Mouse (Mus musculus) myocyte (in vitro differentiated cells): ENCODE results near the gene Hyou1. TPM values are rescaled to one million over a fixed set of nuclear protein-coding genes. Genes with fewer than 3 reads are reported as not detected.
A peak's percentile ranks its signal among the peaks of the same experiment; 100 is the strongest.
"Not testable (repeated sequence)": the region's sequence is repeated elsewhere in the genome, so short reads cannot be mapped to it uniquely, and the experiment has no call there.

Source experiments
- H3K27me3 ChIP-seq: one replicate; pipeline ENCODE4 v1.6.1; 2011; ENCODE audit not compliant: control insufficient read depth, insufficient read depth, insufficient read length
- H3K36me3 ChIP-seq: one replicate; pipeline ENCODE4 v1.6.1; 2011; ENCODE audit not compliant: control insufficient read depth, insufficient read depth
- H3K4me2 ChIP-seq: one replicate; pipeline ENCODE4 v1.6.1; 2011; ENCODE audit warnings: low read depth, control low read depth
- H3K4me3 ChIP-seq: one replicate; pipeline ENCODE4 v1.5.1; 2011; ENCODE audit warnings: mild to moderate bottlenecking, control low read depth, moderate library complexity
- H3K79me2 ChIP-seq: one replicate; pipeline ENCODE4 v1.6.1; 2011; ENCODE audit not compliant: control insufficient read depth, insufficient read depth
- H3ac ChIP-seq: one replicate; pipeline ENCODE4 v1.6.1; 2011; ENCODE audit not compliant: control insufficient read depth, insufficient read length
- CEBPB ChIP-seq: IDR thresholded peaks from 2 replicates; pipeline ENCODE4 v1.6.1; 2011; ENCODE audit warnings: mild to moderate bottlenecking, moderate library complexity; ENCODE audit not compliant: poor library complexity, insufficient read depth, severe bottlenecking
- E2F4 ChIP-seq: IDR thresholded peaks from one replicate; pipeline ENCODE4 v1.6.1; 2011; ENCODE audit warnings: mild to moderate bottlenecking, control low read depth, moderate library complexity; ENCODE audit not compliant: insufficient read depth
- MAX ChIP-seq: IDR thresholded peaks from one replicate; pipeline ENCODE4 v1.6.1; 2011; ENCODE audit warnings: low read depth, mild to moderate bottlenecking, control low read depth
- MYOD1 ChIP-seq, 3 experiments: IDR thresholded peaks; one replicate each; pipeline ENCODE4 v1.6.1; 2011; ENCODE audit warnings: control low read depth in 2 of 3, low read depth in 2 of 3, mild to moderate bottlenecking in 2 of 3, moderate library complexity in 1 of 3; ENCODE audit not compliant: insufficient read length in 2 of 3, control insufficient read depth in 1 of 3
- MYOG ChIP-seq, 3 experiments: IDR thresholded peaks; one replicate each; pipeline ENCODE4 v1.6.1; 2011; ENCODE audit warnings: control low read depth in 2 of 3, low read depth in 2 of 3, mild to moderate bottlenecking in 2 of 3; ENCODE audit not compliant: insufficient read length in 2 of 3, control insufficient read depth in 1 of 3, insufficient read depth in 1 of 3
- POLR2A ChIP-seq: IDR thresholded peaks from one replicate; pipeline ENCODE4 v1.6.1; 2011; ENCODE audit warnings: low read depth, mild to moderate bottlenecking, control low read depth, moderate library complexity; ENCODE audit not compliant: insufficient read length
- POLR2AphosphoS2 ChIP-seq: IDR thresholded peaks from one replicate; pipeline ENCODE4 v1.6.1; 2011; ENCODE audit warnings: low read depth, control low read depth; ENCODE audit not compliant: insufficient read length
- REST ChIP-seq: IDR thresholded peaks from one replicate; pipeline ENCODE4 v1.6.1; 2011; ENCODE audit warnings: mild to moderate bottlenecking, control low read depth, moderate library complexity; ENCODE audit not compliant: insufficient read depth, insufficient read length
- SRF ChIP-seq: IDR thresholded peaks from one replicate; pipeline ENCODE4 v1.6.1; 2011; ENCODE audit warnings: low read depth; ENCODE audit not compliant: control insufficient read depth, insufficient read length
- TCF12 ChIP-seq: IDR thresholded peaks from one replicate; pipeline ENCODE4 v1.6.1; 2011; ENCODE audit warnings: mild to moderate bottlenecking, control low read depth; ENCODE audit not compliant: poor library complexity, insufficient read depth, severe bottlenecking
- TCF3 ChIP-seq: IDR thresholded peaks from one replicate; pipeline ENCODE4 v1.6.1; 2011; ENCODE audit warnings: low read depth, control low read depth; ENCODE audit not compliant: insufficient read length
- USF1 ChIP-seq: IDR thresholded peaks from one replicate; pipeline ENCODE4 v1.6.1; 2011; ENCODE audit warnings: low read depth, mild to moderate bottlenecking, control low read depth, moderate library complexity
- polyA plus RNA-seq: library from polyadenylated mRNA; unstranded; fragments of >200 nt; fragmentation: generic; extraction: Trizol; gene quantifications from one replicate; pipeline ENCODE4 v1.2.1, GENCODE M21; 2012; ENCODE audit warnings: missing spikeins

Hyou1 gene
- polyA plus RNA-seq, 1 experiment: 45.9 TPM

- Histone ChIP-seq H3K79me2 (no peaks in the 10 kb centered on the region), H3ac (no peak overlapping the region), H3K4me3 (no peak overlapping the region), H3K27me3 (no peaks in the 10 kb centered on the region), H3K36me3 (peaks cover 38% of the 10 kb centered on the region), H3K4me2 (no peak overlapping the region)
- TF ChIP-seq MYOG (IDR thresholded peaks at IDR 0.05; ENCODE audit: control insufficient read depth in 1 of 3, insufficient read depth in 1 of 3, insufficient read length in 2 of 3, low read depth in 2 of 3): peak in 1 of 3 experiments; percentile 15
- no peak for TF ChIP-seq MYOD1 (IDR thresholded peaks at IDR 0.05; ENCODE audit: control insufficient read depth in 1 of 3, insufficient read length in 2 of 3, low read depth in 2 of 3)
These were observed 27.9 kb upstream of the Hyou1 start for GRCm38 (mm10) chr9:44351396-44351795.

DNA sequence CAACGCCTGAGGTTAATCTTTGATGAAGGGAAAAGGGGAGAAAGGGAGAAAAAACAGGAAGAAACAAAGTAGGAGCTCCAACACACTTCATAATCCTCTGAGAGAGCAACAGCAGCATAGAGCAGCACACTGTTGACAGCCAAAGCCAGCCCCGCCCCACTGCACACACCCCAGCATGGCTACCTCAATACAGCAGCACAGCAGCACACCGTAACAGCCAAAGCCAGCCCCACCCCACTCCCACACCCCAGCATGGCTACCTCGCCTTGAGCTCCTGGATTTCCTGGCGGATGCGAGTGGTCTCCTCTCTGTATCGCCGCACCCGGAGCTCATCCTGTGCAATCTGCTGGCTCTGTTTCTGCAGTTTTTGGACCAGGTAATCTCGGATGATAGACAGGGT, 27.0 kb upstream of the Hyou1 start:
- no peaks in the 10 kb centered on the region for H3K79me2 ChIP-seq
- H3K36me3 ChIP-seq: peaks cover 37% of the 10 kb centered on the region
- no peak for TF ChIP-seq USF1
- TF ChIP-seq E2F4: no peak
- no peak for TF ChIP-seq POLR2A
- TF ChIP-seq REST: no peak
- no peak for TF ChIP-seq TCF3
- TF ChIP-seq MAX: no peak
- no peak for TF ChIP-seq CEBPB
- no peak for TF ChIP-seq SRF
- TF ChIP-seq MYOG (IDR thresholded peaks at IDR 0.05; ENCODE audit: control insufficient read depth in 1 of 3, insufficient read depth in 1 of 3, insufficient read length in 2 of 3, low read depth in 2 of 3): no peak
- no peak for TF ChIP-seq POLR2AphosphoS2
- no peak for TF ChIP-seq TCF12
- H3K4me2 ChIP-seq: no peak overlapping the region
- H3K27me3 ChIP-seq: no peaks in the 10 kb centered on the region
- no peak overlapping the region for H3ac ChIP-seq
- H3K4me3 ChIP-seq: no peak overlapping the region

GRCm38 (mm10) chr9:44353142-44353541, 26.1 kb upstream of the Hyou1 start:
- Histone ChIP-seq H3K4me3 (no peak overlapping the region), H3K79me2 (no peaks in the 10 kb centered on the region), H3K4me2 (no peak overlapping the region), H3ac (no peak overlapping the region), H3K27me3 (no peaks in the 10 kb centered on the region), H3K36me3 (peaks cover 33% of the 10 kb centered on the region)
- no peak for TF ChIP-seq MAX
- TF ChIP-seq MYOG (IDR thresholded peaks at IDR 0.05; ENCODE audit: control insufficient read depth in 1 of 3, insufficient read depth in 1 of 3, insufficient read length in 2 of 3, low read depth in 2 of 3): no peak
- TF ChIP-seq MYOD1 (IDR thresholded peaks at IDR 0.05; ENCODE audit: control insufficient read depth in 1 of 3, insufficient read length in 2 of 3, low read depth in 2 of 3): no peak
- no peak for TF ChIP-seq E2F4
- TF ChIP-seq SRF: no peak
- TF ChIP-seq USF1: no peak
- no peak for TF ChIP-seq REST
- no peak for TF ChIP-seq TCF3
- no peak for TF ChIP-seq TCF12
- TF ChIP-seq POLR2AphosphoS2: no peak

DNA sequence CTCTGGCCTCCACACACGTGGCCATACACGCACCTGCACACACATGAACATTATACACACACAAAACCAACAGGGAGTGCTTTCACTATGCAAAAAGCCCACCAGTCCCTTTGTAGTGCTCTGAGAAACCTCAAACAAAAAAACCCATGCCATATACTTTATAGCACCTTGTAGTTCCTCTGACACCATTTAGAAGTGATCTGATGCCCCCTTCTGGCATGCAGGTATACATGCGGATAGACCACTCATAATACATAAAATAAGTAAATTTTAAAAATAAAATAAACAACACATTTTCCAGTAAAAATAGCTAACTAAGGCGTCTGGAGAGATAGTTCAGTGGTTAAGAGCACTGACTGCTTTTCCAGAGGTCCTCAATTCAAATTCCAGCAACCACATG, 22.1 kb upstream of the Hyou1 start:
- Histone ChIP-seq H3ac (no peak overlapping the region), H3K36me3 (peaks cover 24% of the 10 kb centered on the region), H3K4me2 (no peak overlapping the region), H3K79me2 (peaks cover 11% of the 10 kb centered on the region), H3K4me3 (no peak overlapping the region), H3K27me3 (no peaks in the 10 kb centered on the region)
- no peak for TF ChIP-seq SRF
- TF ChIP-seq TCF3: no peak
- TF ChIP-seq POLR2AphosphoS2: no peak
- TF ChIP-seq MYOG (IDR thresholded peaks at IDR 0.05; ENCODE audit: control insufficient read depth in 1 of 3, insufficient read depth in 1 of 3, insufficient read length in 2 of 3, low read depth in 2 of 3): no peak
- TF ChIP-seq TCF12: no peak
- TF ChIP-seq CEBPB: no peak
- TF ChIP-seq E2F4: no peak
- no peak for TF ChIP-seq MYOD1 (IDR thresholded peaks at IDR 0.05; ENCODE audit: control insufficient read depth in 1 of 3, insufficient read length in 2 of 3, low read depth in 2 of 3)
- no peak for TF ChIP-seq POLR2A
- no peak for TF ChIP-seq USF1
- TF ChIP-seq REST: no peak
- no peak for TF ChIP-seq MAX

GRCm38 (mm10) chr9:44361190-44361917, 17.9 kb upstream of the Hyou1 start, which contains the start of gene Vps11:
Gene Vps11, minus strand, starts transcription at chr9:44361670.
- TF ChIP-seq MYOD1 (IDR thresholded peaks at IDR 0.05; ENCODE audit: control insufficient read depth in 1 of 3, insufficient read length in 2 of 3, low read depth in 2 of 3) (no peak), MAX (peak; percentile 43), POLR2A (peak; percentile 75), E2F4 (no peak), TCF3 (no peak), USF1 (peak; percentile 100), REST (no peak), SRF (peak; percentile 22), POLR2AphosphoS2 (peak; percentile 90), TCF12 (no peak), MYOG (IDR thresholded peaks at IDR 0.05; ENCODE audit: control insufficient read depth in 1 of 3, insufficient read depth in 1 of 3, insufficient read length in 2 of 3, low read depth in 2 of 3) (no peak)
- peaks cover 11% of the 10 kb centered on the region for H3K79me2 ChIP-seq

DNA sequence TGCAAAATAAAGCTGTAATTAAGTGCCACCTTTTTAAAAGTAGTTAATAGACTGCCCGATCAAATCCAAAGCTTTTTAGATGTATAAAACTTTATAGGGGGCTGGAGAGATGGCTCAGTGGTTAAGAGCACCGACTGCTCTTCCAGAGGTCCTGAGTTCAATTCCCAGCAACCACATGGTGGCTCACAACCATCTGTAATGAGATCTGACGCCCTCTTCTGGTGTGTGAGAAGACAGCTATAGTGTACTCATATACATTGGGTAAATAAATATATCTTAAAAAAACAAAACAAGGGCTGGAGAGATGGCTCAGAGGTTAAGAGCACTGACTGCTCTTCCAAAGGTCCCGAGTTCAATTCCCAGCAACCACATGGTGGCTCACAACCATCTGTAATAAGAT, 17.4 kb upstream of the Hyou1 start:
- H3K4me2 ChIP-seq: peak overlapping the region; percentile 91
- H3K79me2 ChIP-seq: peaks cover 11% of the 10 kb centered on the region
- not testable (repeated sequence) for H3K27me3 ChIP-seq, H3K36me3 ChIP-seq
- H3K4me3 ChIP-seq: peak overlapping the region; percentile 73
- peak overlapping the region; percentile 24 for H3ac ChIP-seq

More at GRCm38 (mm10) chr9:44361190-44361917, 17.9 kb upstream of the Hyou1 start, which contains the start of gene Vps11:
- H3K4me3 ChIP-seq: peak within 1 kb of the TSS; percentile 73
- peak within 1 kb of the TSS; percentile 91 for H3K4me2 ChIP-seq
- H3K27me3 ChIP-seq: no peaks in the 10 kb centered on the region
- peak within 1 kb of the TSS; percentile 24 for H3ac ChIP-seq
- H3K36me3 ChIP-seq: peaks cover 7% of the 10 kb centered on the region
